Mouse (Mus musculus) mouse trophoblast stem cell (cell line): ENCODE results near the gene Srpk1.

Source experiments
- in situ Hi-C, 2 experiments: fragments of 300-500 bp; cut with MseI, MboI; formaldehyde crosslinking; loops; 2 replicates in 1 of 2; 3 replicates in 1 of 2; pipeline ENCODE4 v1.15.1; 2025

Srpk1 gene

GRCm38 (mm10) chr17:28622300-28622759, at the start of gene Srpk1:
Gene Srpk1, minus strand, starts transcription at chr17:28622709.
- in situ Hi-C loops = no loop called here

DNA sequence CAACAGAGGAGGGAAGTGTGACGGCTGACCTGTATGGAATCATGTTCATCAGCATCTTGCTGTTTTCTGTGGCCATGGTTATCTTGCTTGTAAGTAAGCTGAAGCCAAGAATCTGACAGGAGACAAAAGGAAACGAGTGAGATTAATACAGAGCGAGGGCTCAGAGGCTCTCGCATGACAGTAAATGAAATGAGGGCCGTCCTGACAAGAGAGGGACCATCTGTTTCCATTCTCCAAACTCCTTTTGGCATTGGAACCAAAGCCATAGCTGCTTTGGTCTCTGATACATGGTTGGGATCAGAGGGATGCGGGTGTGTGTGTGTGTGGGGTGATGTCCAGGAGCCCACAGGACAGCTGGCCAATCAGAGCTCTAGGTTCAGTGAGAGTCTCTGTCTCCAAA, 37.1 kb upstream of the Srpk1 start:
- in situ Hi-C loops = no loop called here

DNA sequence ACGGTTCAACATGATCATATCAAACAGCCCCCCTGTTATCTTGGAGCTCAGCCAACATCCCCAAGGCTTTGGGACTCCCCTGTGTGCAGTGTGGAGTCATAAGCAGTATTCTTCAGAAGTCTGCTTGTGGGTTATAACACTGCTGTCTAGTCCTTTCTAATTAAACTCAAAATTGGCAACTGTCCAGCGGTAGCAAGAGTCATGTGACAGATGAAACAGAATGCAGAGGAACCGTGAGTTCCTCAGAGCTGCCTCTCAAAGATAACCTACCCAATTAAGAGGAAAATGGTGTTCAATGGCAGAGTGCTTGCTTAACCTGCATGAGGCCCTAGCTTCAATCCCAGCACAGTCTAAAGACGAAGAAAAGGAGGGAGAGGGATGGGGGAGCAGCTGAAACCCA, 35.4 kb upstream of the Srpk1 start:
- in situ Hi-C loops = no loop called here

DNA sequence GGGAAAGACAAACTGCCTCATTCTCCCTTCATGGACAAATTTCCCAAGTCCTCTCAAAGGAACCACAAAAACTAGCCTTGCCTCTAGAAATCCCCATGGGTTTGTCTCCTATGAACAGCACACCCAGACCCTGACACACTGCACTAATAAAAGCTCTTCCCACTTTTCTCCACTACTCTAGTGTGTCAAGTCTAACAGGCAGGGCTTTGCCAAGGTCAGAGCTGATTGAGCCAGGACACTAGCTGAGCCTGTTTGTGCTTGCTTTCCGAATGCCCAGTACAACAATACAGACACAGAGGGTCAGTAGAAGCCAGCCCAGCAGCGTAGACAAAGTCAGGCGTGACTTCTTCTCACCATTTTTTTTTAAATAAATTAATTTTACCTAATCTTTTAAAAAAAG, 27.8 kb upstream of the Srpk1 start:
- in situ Hi-C loops = no loop called here

DNA sequence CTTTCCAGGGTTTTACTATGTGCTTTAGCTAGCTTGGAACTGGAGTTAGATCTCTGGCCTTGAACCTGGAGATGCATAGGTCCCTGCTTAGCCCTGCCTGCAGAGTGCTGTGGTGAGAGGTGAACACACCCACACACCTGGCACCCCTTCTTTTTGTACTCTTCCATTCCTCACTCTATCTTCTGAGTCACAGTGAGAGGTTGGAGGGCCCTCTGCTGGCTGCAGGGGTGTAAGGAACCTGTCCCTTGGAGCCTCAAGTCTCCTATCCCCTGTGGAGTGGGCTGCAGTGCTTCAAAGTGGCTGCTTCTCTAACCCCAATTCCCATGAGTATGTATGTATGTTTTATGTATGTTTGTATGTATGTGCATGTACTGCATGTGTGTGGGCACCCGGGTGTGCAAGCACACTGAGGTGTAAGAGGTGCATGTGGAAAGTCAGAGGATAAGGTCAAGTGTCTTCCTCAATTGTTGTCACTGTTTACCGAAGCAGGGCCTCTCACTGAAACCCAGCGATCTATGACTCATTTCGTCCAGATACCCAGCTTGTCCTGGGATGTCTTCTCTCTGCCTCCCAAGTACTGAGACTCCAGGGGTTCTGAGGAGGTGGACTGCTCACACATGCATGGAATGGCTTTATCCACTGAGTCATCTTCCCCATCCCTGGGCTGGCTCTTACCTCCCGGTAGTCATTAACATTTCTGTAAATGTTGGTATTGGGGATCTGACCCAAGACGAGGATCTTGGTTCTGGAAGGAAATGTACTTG, 26.3 kb upstream of the Srpk1 start:
- in situ Hi-C loops = no loop called here

DNA sequence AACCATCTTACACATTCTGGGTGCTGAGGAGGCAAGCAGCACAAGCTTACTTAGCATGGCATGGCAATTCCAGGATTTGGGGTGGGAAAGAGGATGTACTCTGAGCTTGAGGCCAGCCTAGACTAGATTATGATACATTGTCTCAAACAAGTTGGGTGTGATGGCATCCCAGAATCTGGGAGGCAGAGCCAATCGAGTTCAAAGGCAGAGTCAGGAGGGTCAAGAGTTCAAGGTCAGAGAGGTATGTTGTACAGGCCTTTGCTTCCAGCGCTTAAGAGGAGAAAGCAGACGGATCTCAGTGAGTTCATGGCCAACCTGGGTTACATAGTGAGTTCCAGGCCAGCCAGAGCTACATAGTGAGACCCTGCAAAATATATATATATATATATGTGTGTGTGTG, 23.7 kb upstream of the Srpk1 start:
- in situ Hi-C loops = no loop called here

DNA sequence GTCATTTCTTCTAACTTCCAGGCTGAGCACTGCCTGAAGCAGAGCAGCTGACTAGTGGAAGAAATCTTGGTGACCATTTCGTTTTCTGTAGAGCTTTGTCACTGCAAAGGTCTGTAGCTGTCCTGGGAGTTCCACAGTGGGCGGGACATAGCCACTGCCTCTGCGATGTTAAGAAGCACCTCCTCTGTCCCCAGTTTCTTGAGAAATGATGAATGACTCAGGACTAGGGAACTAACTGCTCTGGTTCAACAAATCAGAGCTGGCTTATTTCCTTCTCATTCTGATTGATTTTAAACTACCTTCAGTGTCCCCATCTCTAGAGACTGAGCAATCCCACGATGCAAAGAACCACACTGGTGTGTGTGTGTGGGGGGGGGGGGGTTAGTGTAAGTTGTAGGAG, 21.6 kb upstream of the Srpk1 start:
- in situ Hi-C loops = no loop called here

- in situ Hi-C loops = no loop called here
These were observed 21.2 kb upstream of the Srpk1 start for GRCm38 (mm10) chr17:28643697-28644096.

DNA sequence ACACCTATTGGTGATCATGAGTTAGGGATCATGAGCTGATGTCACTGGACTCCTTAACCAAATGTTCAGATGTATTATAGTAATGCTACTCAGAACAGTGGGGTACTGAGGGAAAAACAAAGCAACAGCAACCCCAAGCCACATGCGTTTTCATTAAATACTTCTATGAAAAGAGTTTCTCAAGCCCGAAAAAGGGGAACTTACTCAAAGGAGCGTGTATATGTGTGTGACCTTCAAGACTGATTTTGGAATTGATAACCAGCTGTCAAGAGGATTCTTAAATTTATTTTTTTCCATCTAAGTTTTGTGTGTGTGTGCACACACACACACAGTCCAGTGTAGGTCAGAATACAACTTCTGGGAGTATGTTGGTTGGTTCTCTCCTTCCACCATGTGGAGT, 17.6 kb upstream of the Srpk1 start:
- in situ Hi-C loops = no loop called here

GRCm38 (mm10) chr17:28637711-28638690, 15.5 kb upstream of the Srpk1 start:
- in situ Hi-C loops = no loop called here

DNA sequence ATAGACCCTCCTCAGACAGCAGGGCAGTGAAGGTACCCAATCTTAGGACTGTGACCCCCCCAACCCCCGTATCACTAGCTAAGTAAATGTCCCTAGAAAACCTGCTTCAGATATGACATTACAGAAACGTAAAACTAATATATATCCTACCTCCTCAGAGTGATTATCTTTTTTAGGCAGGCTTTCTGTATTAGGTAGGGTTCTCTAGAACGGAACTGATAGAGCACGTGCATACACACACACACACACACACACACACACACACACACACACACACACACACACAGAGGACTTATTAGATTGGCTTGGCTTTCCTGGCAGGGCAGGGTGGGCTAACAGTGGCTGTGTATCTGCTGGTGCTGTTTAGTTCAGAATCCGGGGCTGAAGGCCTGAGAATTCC, 13.3 kb upstream of the Srpk1 start:
- in situ Hi-C loops = no loop called here

GRCm38 (mm10) chr17:28629125-28629524, 6.6 kb upstream of the Srpk1 start:
- in situ Hi-C loops = no loop called here

DNA sequence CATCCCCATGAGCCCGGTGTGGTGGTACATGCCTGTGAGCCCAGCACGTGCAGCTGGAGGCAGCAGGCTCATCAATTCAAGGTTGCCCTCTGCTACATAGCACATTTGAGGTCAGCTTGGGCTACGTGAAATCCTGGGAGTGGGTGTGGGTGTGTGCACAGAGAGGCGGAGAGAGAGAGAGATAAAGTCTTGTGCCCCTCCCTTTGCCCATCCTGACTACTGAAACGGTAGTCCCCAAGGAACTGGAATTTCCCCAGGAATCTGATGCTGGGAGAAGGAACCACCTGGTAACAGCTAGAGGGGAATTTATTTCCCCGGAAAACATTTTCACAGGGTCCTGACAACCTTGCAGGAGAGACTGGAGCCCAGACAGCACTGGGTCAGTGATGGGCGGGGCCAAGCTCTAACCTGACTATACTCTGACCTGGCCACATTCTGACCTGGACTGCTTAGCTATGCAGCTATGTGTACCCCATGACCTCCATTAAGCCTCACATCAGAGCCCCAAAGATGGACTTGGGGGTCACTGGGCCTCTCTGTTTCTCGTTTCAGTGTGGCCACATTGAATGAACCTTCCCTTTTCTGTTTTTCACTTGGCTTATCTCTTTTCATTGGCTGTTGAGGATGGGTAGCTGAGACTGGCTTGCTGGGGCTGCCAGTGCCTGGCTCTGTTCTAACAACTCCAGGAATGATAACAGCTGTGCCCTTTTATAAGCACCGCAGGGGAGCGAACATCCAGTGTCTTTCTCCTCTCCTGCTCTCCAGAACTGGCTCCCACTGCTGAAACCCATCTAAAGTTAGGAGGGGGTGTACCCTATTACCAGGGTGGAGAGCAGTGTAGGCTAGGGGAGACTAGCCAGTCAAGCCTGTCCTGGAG, 6.0 kb upstream of the Srpk1 start:
- in situ Hi-C loops = no loop called here

- in situ Hi-C loops = no loop called here
These were observed 4.4 kb upstream of the Srpk1 start for GRCm38 (mm10) chr17:28626937-28627336.

DNA sequence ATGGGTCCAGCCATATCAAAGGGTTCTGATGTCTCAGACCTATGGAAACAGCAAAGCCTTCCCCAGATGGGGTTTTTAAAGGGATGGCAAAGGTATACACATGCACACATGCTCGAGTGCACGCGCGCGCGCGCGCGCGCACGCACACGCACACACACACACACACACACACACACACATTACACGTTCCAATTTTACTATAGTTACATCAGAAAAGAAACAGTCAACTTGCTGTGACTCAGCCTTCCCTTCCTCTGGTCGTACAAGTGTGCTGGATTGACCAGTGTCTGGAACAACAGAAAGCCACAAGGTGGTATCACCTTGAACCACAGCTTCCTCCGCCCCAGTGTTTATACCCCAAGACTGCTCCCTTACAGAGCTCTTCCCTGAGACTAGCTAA, 2.8 kb upstream of the Srpk1 start:
- in situ Hi-C loops = no loop called here

DNA sequence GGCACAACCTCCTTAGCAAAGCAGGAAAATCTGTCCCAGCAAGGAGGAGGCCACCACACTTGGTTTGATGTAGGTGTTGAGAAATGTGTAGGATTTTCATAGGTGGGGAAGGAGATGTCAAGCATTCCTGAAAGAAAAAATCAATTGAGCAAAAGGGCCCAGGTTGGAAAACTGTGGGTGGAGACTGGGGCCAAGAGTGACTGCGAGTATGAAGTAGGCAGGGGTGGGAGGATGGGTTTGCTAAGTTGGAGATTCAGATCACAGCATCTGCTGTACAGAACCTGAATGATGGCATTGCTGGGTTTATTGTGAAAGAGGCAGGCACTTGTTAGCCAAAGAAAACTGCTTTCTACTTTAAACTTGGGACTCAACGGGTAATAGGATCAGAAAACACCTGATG, 2.3 kb upstream of the Srpk1 start:
- in situ Hi-C loops = no loop called here

DNA sequence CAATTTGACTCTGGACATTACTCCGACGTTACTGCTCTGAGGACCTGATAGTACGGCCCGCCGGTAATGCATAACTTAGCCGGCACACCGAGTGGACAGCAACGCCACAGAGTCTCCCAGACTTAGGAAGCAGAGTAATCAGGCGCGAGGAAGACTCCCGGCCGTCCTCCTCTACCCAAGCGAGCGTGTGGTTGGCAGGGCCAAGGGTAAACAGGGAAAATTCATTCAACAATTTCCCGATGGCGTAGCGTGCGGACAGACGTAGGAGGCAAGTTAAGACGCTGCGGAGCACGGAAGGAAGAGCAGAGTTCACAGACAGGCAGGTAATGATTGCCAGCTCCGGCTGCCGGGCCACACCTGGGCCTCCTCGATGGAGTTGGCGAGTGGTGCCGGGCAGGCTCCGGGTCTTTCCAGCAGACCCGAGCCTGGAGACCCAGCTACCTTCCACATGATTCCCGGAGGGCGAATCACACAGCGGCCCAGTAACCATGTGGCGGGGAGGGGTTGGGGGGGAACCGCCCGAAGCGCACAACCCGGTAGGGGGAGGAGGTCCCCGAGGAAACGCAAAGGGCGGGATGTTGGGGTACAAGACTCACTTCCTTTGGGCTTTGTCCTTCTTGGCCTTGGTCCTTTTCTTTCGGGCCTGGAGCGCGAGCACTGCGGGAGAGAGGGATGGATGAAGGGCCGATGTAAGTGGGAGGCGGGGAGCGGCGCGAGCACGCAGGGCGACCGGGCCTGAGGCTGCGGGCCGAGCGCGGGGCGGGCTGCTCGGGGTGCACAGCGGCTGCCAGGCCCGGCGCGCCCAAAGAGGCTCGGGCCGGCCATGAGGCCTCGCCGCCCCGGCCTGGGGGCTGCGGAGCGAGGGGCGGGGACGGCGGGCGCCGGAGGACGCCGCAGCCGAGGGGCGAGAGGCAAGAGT, 869 bp downstream of the Srpk1 start:
- in situ Hi-C loops = no loop called here

- in situ Hi-C loops = no loop called here
These were observed 3.7 kb downstream of the Srpk1 start for GRCm38 (mm10) chr17:28618775-28619174.

DNA sequence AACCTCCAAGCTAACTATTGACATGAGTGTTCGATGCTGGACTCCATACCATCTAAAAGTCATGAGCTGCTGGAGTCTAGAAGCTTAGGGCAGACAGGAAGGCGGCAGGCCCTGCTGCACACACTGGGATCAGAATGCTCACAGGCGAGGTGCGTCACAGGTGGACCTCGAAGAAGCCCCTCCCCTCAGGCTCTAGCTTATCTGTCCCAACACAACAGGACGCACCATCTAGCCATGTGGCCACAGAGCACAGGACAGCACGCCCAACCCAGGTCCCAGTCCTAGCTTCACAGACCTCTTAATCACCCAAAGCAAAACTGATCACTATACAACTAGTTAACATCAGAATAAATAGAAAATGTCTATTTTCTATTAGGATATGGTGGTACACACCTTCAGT, 4.4 kb downstream of the Srpk1 start:
- in situ Hi-C loops = no loop called here

DNA sequence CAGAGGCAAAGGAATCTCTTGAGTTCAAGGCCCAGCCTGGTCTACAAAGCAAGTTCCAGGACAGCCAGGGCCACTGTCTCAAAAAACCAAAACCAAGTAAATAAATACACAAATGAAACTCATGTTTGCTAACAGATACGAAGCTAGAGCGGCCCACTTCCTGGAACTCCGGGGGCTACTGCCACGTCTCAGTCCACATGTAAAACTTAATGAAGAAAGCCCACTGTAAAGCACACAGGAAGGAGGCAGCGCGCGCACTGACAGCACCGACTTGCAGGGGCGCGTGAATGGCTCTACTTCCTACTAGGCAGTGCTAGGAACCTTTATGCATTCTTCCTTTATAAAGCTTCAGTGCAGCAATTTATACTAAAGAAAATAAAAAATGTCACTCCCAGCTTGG, 4.9 kb downstream of the Srpk1 start:
- in situ Hi-C loops = no loop called here

DNA sequence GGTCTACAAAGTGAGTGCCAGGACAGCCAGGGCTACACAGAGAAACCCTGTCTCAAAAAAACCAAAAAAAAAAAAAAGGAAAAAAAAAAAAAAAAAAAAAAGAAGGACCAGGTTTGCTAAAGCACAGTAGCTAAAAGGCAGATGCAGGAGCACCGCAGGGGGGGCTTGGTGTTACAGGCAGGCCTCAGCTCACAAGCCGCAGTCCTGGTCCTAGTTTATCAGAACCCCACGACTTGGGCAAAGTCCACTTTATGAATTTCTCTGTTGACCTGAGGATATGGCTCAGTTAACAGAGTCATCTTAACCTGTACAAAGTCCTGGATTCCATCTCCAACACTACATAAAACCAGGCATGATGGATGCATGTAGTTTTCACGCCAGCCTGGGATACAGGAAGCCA, 7.2 kb downstream of the Srpk1 start:
- in situ Hi-C loops = no loop called here
